Mouse (Mus musculus): ENCODE measurements around the gene Hspa8. TPM values are rescaled to one million over a fixed set of nuclear protein-coding genes. Genes with fewer than 3 reads are reported as not detected.
"Not testable (repeated sequence)": the region's sequence is repeated elsewhere in the genome, so short reads cannot be mapped to it uniquely, and the experiment has no call there.

The Hspa8 gene
- polyA plus RNA-seq, 1 experiment from 2014 or later, result 2,391 TPM

- H3K27me3 ChIP-seq (ENCODE audit: control insufficient read depth, insufficient read depth, low read depth, low read length), result no peaks in the 10 kb centered on the region
- H3K4me2 ChIP-seq (ENCODE audit: low read depth, low read length), result no peak overlapping the region
- H3K4me1 ChIP-seq (replicated peaks; ENCODE audit: control insufficient read depth, insufficient read depth, low read length), result no peaks in the 10 kb centered on the region
- H3K36me3 ChIP-seq (ENCODE audit: control insufficient read depth, insufficient read depth, low read length), result no peaks in the 10 kb centered on the region
- WGBS, result 49% methylated on average over 7 of the region's 7 CpGs
- H3K4me3 ChIP-seq (ENCODE audit: low read length), result no peak overlapping the region
- no peak overlapping the region for H3K9ac ChIP-seq (ENCODE audit: low read length)
- no peak overlapping the region for H3K27ac ChIP-seq (ENCODE audit: low read length)
- ATAC-seq (ENCODE audit: low read depth), result no peak
- H3K9me3 ChIP-seq (ENCODE audit: control insufficient read depth, low read length), result no peaks in the 10 kb centered on the region
These were observed 34.7 kb upstream of the Hspa8 start for GRCm38 (mm10) chr9:40766058-40766605.

DNA sequence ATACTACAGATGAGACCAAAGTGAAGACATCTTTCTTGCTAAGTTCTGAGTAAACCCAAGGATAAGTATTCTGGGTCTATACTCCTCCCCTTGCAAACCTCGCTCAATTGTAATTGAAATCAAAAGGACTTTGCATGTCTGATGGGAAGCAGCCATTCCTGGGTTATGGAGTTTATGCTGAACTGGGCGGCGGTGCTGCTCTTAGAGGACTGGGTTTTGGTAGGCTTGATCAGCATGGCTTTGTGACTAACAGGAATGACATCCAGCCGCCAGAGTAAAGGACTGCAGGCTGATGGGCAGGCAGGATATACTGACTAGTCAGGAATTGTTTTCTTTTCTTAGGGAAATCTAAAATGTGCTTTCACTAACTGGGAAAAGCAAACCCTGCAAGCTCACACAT, 32.8 kb upstream of the Hspa8 start:
- Histone ChIP-seq H3K4me2 (ENCODE audit: low read depth, low read length) (no peak overlapping the region), H3K9ac (ENCODE audit: low read length) (no peak overlapping the region), H3K9me3 (ENCODE audit: control insufficient read depth, low read length) (no peaks in the 10 kb centered on the region), H3K4me1 (replicated peaks; ENCODE audit: control insufficient read depth, insufficient read depth, low read length) (no peaks in the 10 kb centered on the region), H3K27ac (ENCODE audit: low read length) (no peak overlapping the region), H3K4me3 (ENCODE audit: low read length) (no peak overlapping the region), H3K27me3 (ENCODE audit: control insufficient read depth, insufficient read depth, low read depth, low read length) (no peaks in the 10 kb centered on the region), H3K36me3 (ENCODE audit: control insufficient read depth, insufficient read depth, low read length) (no peaks in the 10 kb centered on the region)
- ATAC-seq (ENCODE audit: low read depth), result no peak
- 83% methylated on average over 4 of the region's 4 CpGs for WGBS

GRCm38 (mm10) chr9:40772246-40772645, 28.5 kb upstream of the Hspa8 start:
- no peak overlapping the region for H3K4me2 ChIP-seq (ENCODE audit: low read depth, low read length)
- H3K36me3 ChIP-seq (ENCODE audit: control insufficient read depth, insufficient read depth, low read length), result no peaks in the 10 kb centered on the region
- H3K4me3 ChIP-seq (ENCODE audit: low read length), result no peak overlapping the region
- H3K9ac ChIP-seq (ENCODE audit: low read length), result no peak overlapping the region
- 68% methylated on average over 13 of the region's 13 CpGs for WGBS
- H3K27me3 ChIP-seq (ENCODE audit: control insufficient read depth, insufficient read depth, low read depth, low read length), result no peaks in the 10 kb centered on the region
- ATAC-seq (ENCODE audit: low read depth), result no peak
- no peaks in the 10 kb centered on the region for H3K9me3 ChIP-seq (ENCODE audit: control insufficient read depth, low read length)
- no peak overlapping the region for H3K27ac ChIP-seq (ENCODE audit: low read length)
- H3K4me1 ChIP-seq (replicated peaks; ENCODE audit: control insufficient read depth, insufficient read depth, low read length), result peaks cover 5% of the 10 kb centered on the region; the same call in 1 of the 2 replicates

DNA sequence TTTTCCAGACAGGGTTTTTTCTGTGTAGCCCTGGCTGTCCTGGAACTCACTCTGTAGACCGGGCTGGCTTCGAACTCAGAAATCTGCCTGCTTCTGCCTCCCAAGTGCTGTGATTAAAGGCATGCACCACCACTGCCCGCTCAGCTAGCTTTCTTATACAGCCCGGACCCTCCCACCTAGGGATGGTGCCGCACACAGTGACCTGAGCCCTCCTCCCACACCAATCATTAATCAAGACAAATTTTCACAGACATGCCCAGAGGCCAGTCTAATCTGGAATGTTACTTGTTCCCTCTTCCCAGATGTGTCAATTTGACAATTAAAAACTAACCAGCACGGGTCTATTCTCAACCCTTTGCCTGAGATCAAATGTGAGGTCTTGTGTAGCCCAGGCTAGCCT, 27.6 kb upstream of the Hspa8 start:
- not testable (repeated sequence) for H3K4me2 ChIP-seq (ENCODE audit: low read depth, low read length); H3K36me3 ChIP-seq (ENCODE audit: control insufficient read depth, insufficient read depth, low read length); H3K9me3 ChIP-seq (ENCODE audit: control insufficient read depth, low read length); ATAC-seq (ENCODE audit: low read depth); H3K27me3 ChIP-seq (ENCODE audit: control insufficient read depth, insufficient read depth, low read depth, low read length); H3K9ac ChIP-seq (ENCODE audit: low read length); H3K4me1 ChIP-seq (replicated peaks; ENCODE audit: control insufficient read depth, insufficient read depth, low read length); H3K4me3 ChIP-seq (ENCODE audit: low read length); H3K27ac ChIP-seq (ENCODE audit: low read length)
- 74% methylated on average over 6 of the region's 6 CpGs for WGBS

DNA sequence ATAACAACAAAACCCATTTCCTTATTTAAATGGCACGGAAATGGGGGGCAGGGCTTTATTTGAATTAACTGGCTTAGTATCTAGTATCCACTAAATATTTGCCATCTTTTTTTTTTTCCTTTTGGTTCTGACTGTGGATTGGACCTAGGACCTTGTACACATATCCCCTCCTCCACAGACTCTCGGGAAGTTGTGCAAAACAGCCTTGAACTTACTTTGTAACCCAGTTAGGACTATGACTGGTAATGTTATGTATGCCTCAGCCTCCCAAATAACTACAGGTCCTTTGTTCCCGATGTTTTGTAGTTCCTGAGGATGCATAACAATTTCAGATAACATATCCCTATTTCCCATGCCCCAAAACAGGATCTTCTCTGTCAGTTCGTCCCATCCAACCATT, 26.9 kb upstream of the Hspa8 start:
- WGBS, result 65% methylated on average over 4 of the region's 4 CpGs
- Histone ChIP-seq H3K4me2 (ENCODE audit: low read depth, low read length) (no peak overlapping the region), H3K4me3 (ENCODE audit: low read length) (no peak overlapping the region), H3K27ac (ENCODE audit: low read length) (no peak overlapping the region), H3K4me1 (replicated peaks; ENCODE audit: control insufficient read depth, insufficient read depth, low read length) (peaks cover 5% of the 10 kb centered on the region; the same call in 1 of the 2 replicates), H3K9ac (ENCODE audit: low read length) (no peak overlapping the region), H3K27me3 (ENCODE audit: control insufficient read depth, insufficient read depth, low read depth, low read length) (no peaks in the 10 kb centered on the region), H3K36me3 (ENCODE audit: control insufficient read depth, insufficient read depth, low read length) (no peaks in the 10 kb centered on the region), H3K9me3 (ENCODE audit: control insufficient read depth, low read length) (no peaks in the 10 kb centered on the region)
- ATAC-seq (ENCODE audit: low read depth), result no peak

DNA sequence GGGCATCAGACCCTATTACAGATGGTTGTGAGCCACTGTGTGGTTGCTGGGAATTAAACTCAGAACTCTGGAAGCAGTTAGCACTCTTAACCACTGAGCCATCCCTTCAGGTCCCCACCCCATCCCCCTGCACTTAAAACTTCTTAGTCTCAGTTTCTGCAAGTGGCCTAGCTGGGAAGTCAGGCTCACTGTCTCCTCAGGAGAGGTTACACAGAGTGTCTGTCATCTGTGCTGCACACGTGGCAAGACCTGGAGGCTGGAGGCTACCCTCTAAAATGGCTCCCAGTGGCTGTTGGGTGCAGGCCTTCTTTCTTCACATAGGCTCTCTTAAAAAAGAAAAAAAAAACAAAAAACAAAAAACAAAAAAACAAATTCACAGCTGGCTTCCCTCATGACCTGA, 24.7 kb upstream of the Hspa8 start:
- WGBS, result 52% methylated on average over 1 of the region's 1 CpGs
- no peak for ATAC-seq (ENCODE audit: low read depth)
- Histone ChIP-seq H3K4me1 (replicated peaks; ENCODE audit: control insufficient read depth, insufficient read depth, low read length) (peaks cover 5% of the 10 kb centered on the region; the same call in 1 of the 2 replicates), H3K9me3 (ENCODE audit: control insufficient read depth, low read length) (no peaks in the 10 kb centered on the region), H3K36me3 (ENCODE audit: control insufficient read depth, insufficient read depth, low read length) (no peaks in the 10 kb centered on the region), H3K27me3 (ENCODE audit: control insufficient read depth, insufficient read depth, low read depth, low read length) (no peaks in the 10 kb centered on the region), H3K27ac (ENCODE audit: low read length) (peak overlapping the region; percentile 84), H3K9ac (ENCODE audit: low read length) (no peak overlapping the region), H3K4me3 (ENCODE audit: low read length) (no peak overlapping the region), H3K4me2 (ENCODE audit: low read depth, low read length) (no peak overlapping the region)

- Histone ChIP-seq H3K27ac (ENCODE audit: low read length) (peak overlapping the region; percentile 84), H3K9me3 (ENCODE audit: control insufficient read depth, low read length) (no peaks in the 10 kb centered on the region), H3K4me2 (ENCODE audit: low read depth, low read length) (no peak overlapping the region), H3K9ac (ENCODE audit: low read length) (no peak overlapping the region; the same call in 1 of the 2 replicates), H3K27me3 (ENCODE audit: control insufficient read depth, insufficient read depth, low read depth, low read length) (no peaks in the 10 kb centered on the region), H3K4me1 (replicated peaks; ENCODE audit: control insufficient read depth, insufficient read depth, low read length) (peaks cover 5% of the 10 kb centered on the region; the same call in 1 of the 2 replicates), H3K4me3 (ENCODE audit: low read length) (no peak overlapping the region), H3K36me3 (ENCODE audit: control insufficient read depth, insufficient read depth, low read length) (no peaks in the 10 kb centered on the region)
- peak; percentile 62 for ATAC-seq (ENCODE audit: low read depth)
- WGBS, result 39% methylated on average over 11 of the region's 11 CpGs
These were observed 24.1 kb upstream of the Hspa8 start for GRCm38 (mm10) chr9:40776459-40777248.

GRCm38 (mm10) chr9:40780111-40780510, 20.7 kb upstream of the Hspa8 start:
- Histone ChIP-seq H3K4me3 (ENCODE audit: low read length) (no peak overlapping the region), H3K4me1 (replicated peaks; ENCODE audit: control insufficient read depth, insufficient read depth, low read length) (peaks cover 18% of the 10 kb centered on the region), H3K9ac (ENCODE audit: low read length) (no peak overlapping the region), H3K27ac (ENCODE audit: low read length) (peak overlapping the region; percentile 70; the same call in 1 of the 2 replicates), H3K27me3 (ENCODE audit: control insufficient read depth, insufficient read depth, low read depth, low read length) (no peaks in the 10 kb centered on the region), H3K36me3 (ENCODE audit: control insufficient read depth, insufficient read depth, low read length) (no peaks in the 10 kb centered on the region; the same call in 1 of the 2 replicates), H3K4me2 (ENCODE audit: low read depth, low read length) (no peak overlapping the region), H3K9me3 (ENCODE audit: control insufficient read depth, low read length) (no peaks in the 10 kb centered on the region)
- WGBS, result 65% methylated on average over 3 of the region's 3 CpGs
- ATAC-seq (ENCODE audit: low read depth), result no peak

- Histone ChIP-seq H3K27me3 (ENCODE audit: control insufficient read depth, insufficient read depth, low read depth, low read length) (no peaks in the 10 kb centered on the region), H3K27ac (ENCODE audit: low read length) (peak overlapping the region; percentile 70), H3K36me3 (ENCODE audit: control insufficient read depth, insufficient read depth, low read length) (no peaks in the 10 kb centered on the region; the same call in 1 of the 2 replicates), H3K4me2 (ENCODE audit: low read depth, low read length) (no peak overlapping the region), H3K9ac (ENCODE audit: low read length) (no peak overlapping the region), H3K9me3 (ENCODE audit: control insufficient read depth, low read length) (no peaks in the 10 kb centered on the region), H3K4me3 (ENCODE audit: low read length) (no peak overlapping the region), H3K4me1 (replicated peaks; ENCODE audit: control insufficient read depth, insufficient read depth, low read length) (peaks cover 16% of the 10 kb centered on the region)
- 72% methylated on average over 11 of the region's 11 CpGs for WGBS
- no peak for ATAC-seq (ENCODE audit: low read depth)
These were observed 19.7 kb upstream of the Hspa8 start for GRCm38 (mm10) chr9:40780892-40781725.
